8 mouse cellular contexts compared by ENCODE assay signal in genomic region chr9:50603189-50603997, GRCm38 (mm10). TPM values are rescaled to one million over a fixed set of nuclear protein-coding genes. Genes with fewer than 3 reads are reported as not detected.
DNase-seq lines count a peak whose midpoint lies in the region; ATAC-seq lines count a peak whose summit lies in the region.

TSS of gene Sdhd (minus strand) at chr9:50603812.
TSS of gene Timm8b (plus strand) at chr9:50603910.

- no peaks in the 10 kb centered on the region for H3K27me3 ChIP-seq in hindbrain, embryonic 16.5 days (replicated peaks; ENCODE audit: control insufficient read depth, insufficient read depth, low read length)

- DNase-seq in WW6 (ENCODE audit: low read depth, low spot score), result peak; percentile 91
- DNase-seq in cerebellum, postnatal 4 days (ENCODE audit: low spot score in 2 of 2), result peak; percentile 90 to 91
- peak; percentile 94 for DNase-seq in gastrocnemius, adult 18-20 months (ENCODE audit: low spot score)
- peak; percentile 90 to 94 for DNase-seq in left cerebral cortex, adult 18-20 months (ENCODE audit: low spot score in 2 of 2)
- DNase-seq in right cerebral cortex, adult 18-20 months, result peak; percentile 96
- DNase-seq in urinary bladder, postnatal 10 days (ENCODE audit: low spot score), result peak; percentile 79

- H3K4me2 ChIP-seq in hindbrain, embryonic 16.5 days (ENCODE audit: low read length), result peak within 1 kb of the TSS; percentile 94

- H3K9me3 ChIP-seq in hindbrain, embryonic 16.5 days (ENCODE audit: control insufficient read depth, low read length), result no peaks in the 10 kb centered on the region

- peak within 1 kb of the TSS; percentile 78 for H3K9ac ChIP-seq in hindbrain, embryonic 16.5 days (ENCODE audit: low read depth, low read length)

- ATAC-seq in hindbrain, embryonic 16.5 days, result peak; percentile 99

- WGBS in hindbrain, embryonic 16.5 days, result under 1% methylated on average over 48 of the region's 48 CpGs
- 1% methylated on average over 48 of the region's 48 CpGs for WGBS in macrophage (ENCODE audit: missing documents)

- H3K79me2 ChIP-seq in macrophage (ENCODE audit: inconsistent target), result peaks cover 67% of the 10 kb centered on the region

- peak within 1 kb of the TSS; percentile 78 for H3K27ac ChIP-seq in hindbrain, embryonic 16.5 days (ENCODE audit: low read depth, low read length)
- H3K27ac ChIP-seq in macrophage, result peak within 1 kb of the TSS; percentile 71

- peaks cover 27% of the 10 kb centered on the region for H3K4me1 ChIP-seq in hindbrain, embryonic 16.5 days (ENCODE audit: control insufficient read depth, insufficient read depth, low read depth, low read length)

- peak within 1 kb of the TSS; percentile 81 for H3K4me3 ChIP-seq in hindbrain, embryonic 16.5 days (ENCODE audit: low read length)
- peak within 1 kb of the TSS; percentile 98 for H3K4me3 ChIP-seq in macrophage (ENCODE audit: inconsistent target)

- peaks cover 10% of the 10 kb centered on the region for H3K36me3 ChIP-seq in hindbrain, embryonic 16.5 days (ENCODE audit: control insufficient read depth, insufficient read depth, low read length)
- peaks cover 40% of the 10 kb centered on the region for H3K36me3 ChIP-seq in macrophage (ENCODE audit: inconsistent target)

RNA-seq across cellular contexts. Expression of gene Sdhd, which starts in this region (rescaled TPM):
- 100 to 1,000 TPM; 300 to 329 TPM for total RNA-seq in gastrocnemius, adult 18-20 months (2021)
- polyA plus RNA-seq in hindbrain, embryonic 16.5 days (2015; fragmentation: Nextera tagmentation; extraction: Ambion mirVana), result 283 and 319 TPM in 2 replicates
- total RNA-seq in left cerebral cortex, adult 18-20 months (2021), result 100 to 1,000 TPM; 104 to 118 TPM
- 10 to 100 TPM in 16 of 26 experiments, 1 to 10 TPM in 10; 2.5 to 28.4 (median 11.9) TPM for total RNA-seq in macrophage (2018; cell fraction: chromatin; rRNA removed)
- total RNA-seq in macrophage (2018; cell fraction: cytosol; rRNA removed), result 100 to 1,000 TPM; 120 to 179 (median 146) TPM
- 10 to 100 TPM; 19.4 to 75.3 (median 44.1) TPM for total RNA-seq in macrophage (2018; cell fraction: nucleus; rRNA removed)
- 84.1 to 152 TPM (median 148 TPM) in 3 replicates for polyA plus RNA-seq in macrophage (2018)

RNA-seq across cellular contexts. Expression of gene Timm8b, which starts in this region (rescaled TPM):
- 100 to 1,000 TPM; 223 to 226 TPM for total RNA-seq in gastrocnemius, adult 18-20 months (2021)
- 311 and 364 TPM in 2 replicates for polyA plus RNA-seq in hindbrain, embryonic 16.5 days (2015; fragmentation: Nextera tagmentation; extraction: Ambion mirVana)
- total RNA-seq in left cerebral cortex, adult 18-20 months (2021), result 100 to 1,000 TPM; 210 to 212 TPM
- 10 to 100 TPM in 10 of 26 experiments, 1 to 10 TPM in 14, not detected in 2; 2.7 to 19.9 (median 7.9) TPM for total RNA-seq in macrophage (2018; cell fraction: chromatin; rRNA removed)
- 100 to 1,000 TPM in 19 of 26 experiments, 10 to 100 TPM in 7; 86.0 to 197 (median 118) TPM for total RNA-seq in macrophage (2018; cell fraction: cytosol; rRNA removed)
- 10 to 100 TPM in 24 of 26 experiments, 1 to 10 TPM in 2; 3.8 to 54.0 (median 23.9) TPM for total RNA-seq in macrophage (2018; cell fraction: nucleus; rRNA removed)
- 108 to 125 TPM (median 123 TPM) in 3 replicates for polyA plus RNA-seq in macrophage (2018)

Comparison
In these comparisons a context has a peak if more than half of its experiments do, and no peak if none do; other contexts are left out.
1. Peak in every context shown above with its lines: DNase-seq, ATAC-seq, H3K4me3 ChIP-seq and H3K27ac ChIP-seq.